Mouse (Mus musculus): Measurements from ENCODE around the gene Ptcra.

GRCm38 (mm10) chr17:46771616-46772015, 8.1 kb upstream of the Ptcra start:
- TF ChIP-seq POLR2A (IDR thresholded peaks at IDR 0.05; ENCODE audit: borderline replicate concordance, control insufficient read depth, low read depth, low read length) (no peak), CTCF (IDR thresholded peaks at IDR 0.05; ENCODE audit: control insufficient read depth, insufficient read depth, low read length) (no peak)

Data from bone marrow, adult 2 months (tissue).